Mouse (Mus musculus): ENCODE measurements around the gene Jade2.

DNA sequence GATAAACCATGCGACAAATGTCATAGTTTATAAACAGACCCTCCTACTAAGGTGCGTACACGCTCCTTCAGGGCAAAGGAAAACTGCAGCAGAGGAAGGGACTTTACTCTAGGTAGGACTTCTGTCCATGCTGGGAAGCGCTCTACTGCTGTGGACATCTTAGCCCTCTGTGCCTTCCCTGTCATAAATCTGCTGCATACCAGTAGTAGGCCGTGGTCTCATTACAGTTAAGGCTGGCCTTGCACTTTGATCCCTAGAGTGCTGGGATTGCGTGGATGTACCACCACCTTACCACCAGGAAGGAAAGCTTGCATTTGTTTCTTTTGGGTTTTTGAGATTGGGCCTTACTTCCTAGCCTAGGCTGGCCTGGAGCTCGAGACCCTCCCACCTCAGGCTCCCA is 66.8 kb downstream of the Jade2 start:
- TF ChIP-seq POLR2A (IDR thresholded peaks at IDR 0.05; ENCODE audit: control insufficient read depth, low read depth, low read length) (no peak), CTCF (IDR thresholded peaks at IDR 0.05; ENCODE audit: control insufficient read depth, insufficient read depth, insufficient replicate concordance, low read depth, low read length) (no peak)

Data from testis, adult 2 months (tissue).